Mouse (Mus musculus) layer of hippocampus, adult 9-11 months (tissue): ENCODE results near the gene Tpbgl.

Source experiments
- DNase-seq: peaks from one replicate; pipeline ENCODE4 v3.0.0; 2022

The Tpbgl gene

DNA sequence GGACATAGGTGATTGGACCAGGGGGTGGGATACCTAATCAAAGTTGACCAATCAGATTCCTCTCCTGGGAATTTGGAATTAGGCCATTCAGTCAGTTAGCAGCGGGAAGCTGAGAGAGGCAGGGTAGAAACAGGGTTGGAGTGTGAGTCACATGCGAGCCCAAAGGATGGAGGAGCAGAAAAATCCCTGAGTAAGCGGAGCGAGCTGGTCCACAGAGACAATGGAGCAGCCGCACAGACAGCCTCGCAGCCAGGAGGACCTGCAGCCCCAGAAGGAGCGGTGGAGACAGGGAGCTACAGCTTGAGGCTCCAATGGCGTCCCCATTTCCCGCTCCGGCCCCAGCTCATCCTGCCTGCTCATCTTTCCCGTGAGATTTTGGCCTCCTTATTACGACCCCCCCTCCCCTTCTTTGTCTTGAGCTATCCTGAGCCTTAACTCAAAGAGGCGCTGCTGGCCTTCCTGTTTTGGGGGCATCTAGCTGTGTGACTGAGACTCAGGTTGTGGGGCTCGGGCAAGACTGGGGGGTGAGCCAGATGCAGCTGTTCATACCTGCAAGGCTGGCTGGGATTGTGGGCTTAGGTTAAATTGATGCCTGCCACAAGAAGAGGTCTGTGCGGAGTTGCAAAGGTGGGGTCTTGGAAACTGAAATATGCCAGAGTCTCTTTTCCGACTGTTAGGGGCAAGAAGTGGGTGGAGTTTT, 47.3 kb downstream of the Tpbgl start:
- peak; percentile 38 for DNase-seq

DNA sequence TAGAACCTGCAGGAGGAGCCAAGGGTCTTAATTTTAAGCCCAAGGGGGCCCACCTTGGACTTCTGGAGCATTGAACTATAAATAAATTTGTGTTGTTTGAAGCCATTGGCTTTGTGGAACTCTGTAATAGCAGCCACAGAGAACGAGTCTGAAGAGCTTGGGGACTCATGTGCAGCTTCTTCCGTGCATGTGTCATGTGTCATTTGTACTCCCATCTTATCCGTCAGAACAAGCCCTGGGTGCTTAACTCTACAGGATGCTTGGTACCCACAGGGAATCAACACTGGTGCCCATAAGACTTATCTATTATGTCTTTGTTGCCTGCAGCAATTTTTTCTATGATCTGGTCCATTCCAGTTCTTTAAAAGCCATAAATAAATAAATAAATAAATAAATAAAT, 48.7 kb downstream of the Tpbgl start:
- DNase-seq = no peak
